Mouse (Mus musculus): ENCODE data around the gene Ttc33.

Gene Ttc33

GRCm38 (mm10) chr15:5242241-5243035, 57.1 kb downstream of the Ttc33 start:
- peak in 1 of 2 experiments; percentile 45 for DNase-seq

GRCm38 (mm10) chr15:5243036-5243958, 58.0 kb downstream of the Ttc33 start:
- DNase-seq: peak in 1 of 2 experiments; percentile 37

- peak; percentile 91 to 94 for DNase-seq
Observed at GRCm38 (mm10) chr15:5243959-5244905, 58.9 kb downstream of the Ttc33 start, which contains the start of gene Ptger4. Ptger4 (minus strand) TSS chr15:5244187.

GRCm38 (mm10) chr15:5250182-5250581, 64.9 kb downstream of the Ttc33 start:
- no peak for DNase-seq

- DNase-seq: no peak
Observed at GRCm38 (mm10) chr15:5260183-5260582, 74.9 kb downstream of the Ttc33 start.

- DNase-seq: no peak
Observed at GRCm38 (mm10) chr15:5261004-5261403, 75.7 kb downstream of the Ttc33 start.

GRCm38 (mm10) chr15:5262095-5262667, 76.9 kb downstream of the Ttc33 start:
- peak in 1 of 2 experiments; percentile 7 for DNase-seq

- no peak for DNase-seq
Observed at GRCm38 (mm10) chr15:5262874-5263504, 77.7 kb downstream of the Ttc33 start.

- no peak for DNase-seq
Observed at GRCm38 (mm10) chr15:5266095-5266494, 80.8 kb downstream of the Ttc33 start.
